ENCODE assay signal across 8 mouse cellular contexts in genomic region chr8:120227891-120228591, GRCm38 (mm10). TPM values are rescaled to one million over a fixed set of nuclear protein-coding genes. Genes with fewer than 3 reads are reported as not detected.
A peak's percentile ranks its signal among the peaks of the same experiment; 100 is the strongest.
DNase-seq lines count a peak whose midpoint lies in the region; ATAC-seq and TF ChIP-seq lines count a peak whose summit lies in the region.

Gene Gse1 (plus strand): TSS chr8:120228456.

- no peaks in the 10 kb centered on the region for H3K36me3 ChIP-seq in hindbrain, embryonic 14.5 days (replicated peaks; ENCODE audit: control insufficient read depth, insufficient read depth)

- H3K9me3 ChIP-seq in hindbrain, embryonic 14.5 days (ENCODE audit: control insufficient read depth, low read length) = no peaks in the 10 kb centered on the region

- no peak for TF ChIP-seq CTCF in gastrocnemius, adult 2 months (IDR thresholded peaks at IDR 0.05)

- under 1% methylated on average over 34 of the region's 52 CpGs for WGBS in hindbrain, embryonic 14.5 days

- intact Hi-C loops in gastrocnemius, adult 2 months (cut with DNase I) = loop anchor here (1.0 to 5.0 kb wide), 2 partner anchors 14 to 41 kb away; no protein-coding TSS in a partner anchor

- DNase-seq in frontal cortex, postnatal 14 days (ENCODE audit: low spot score in 2 of 2) = no peak
- peak; percentile 83 to 86 for DNase-seq in cerebellum, postnatal 14 days
- DNase-seq in gastrocnemius, adult 2 months = peak; percentile 95
- DNase-seq in hindbrain, embryonic 14.5 days (ENCODE audit: low spot score) = peak; percentile 75
- DNase-seq in left cerebral cortex, adult 11 months (ENCODE audit: low spot score) = peak; percentile 70
- peak; percentile 88 for DNase-seq in lung, postnatal 25 days (ENCODE audit: low spot score)
- DNase-seq in right cerebral cortex, postnatal 10 days (ENCODE audit: low spot score in 2 of 2) = peak; percentile 83 to 85

- peak within 1 kb of the TSS; percentile 67 for H3K9ac ChIP-seq in hindbrain, embryonic 14.5 days

- peak; percentile 40 for ATAC-seq in frontal cortex, adult (ENCODE audit: low TSS enrichment)
- peak; percentile 72 for ATAC-seq in hindbrain, embryonic 14.5 days (ENCODE audit: low FRiP score)

- peaks cover 15% of the 10 kb centered on the region for H3K27me3 ChIP-seq in hindbrain, embryonic 14.5 days (ENCODE audit: control insufficient read depth, insufficient read depth, low read length)

- H3K4me1 ChIP-seq in hindbrain, embryonic 14.5 days (replicated peaks; ENCODE audit: control insufficient read depth, insufficient read depth, low read length) = peaks cover 54% of the 10 kb centered on the region

- peak within 1 kb of the TSS; percentile 85 for H3K4me2 ChIP-seq in hindbrain, embryonic 14.5 days (replicated peaks)

- H3K4me3 ChIP-seq in gastrocnemius, adult 2 months = peak within 1 kb of the TSS; percentile 83
- H3K4me3 ChIP-seq in hindbrain, embryonic 14.5 days (replicated peaks; ENCODE audit: low read length) = peak within 1 kb of the TSS; percentile 61

- H3K27ac ChIP-seq in gastrocnemius, adult 2 months = peak within 1 kb of the TSS; percentile 84
- H3K27ac ChIP-seq in hindbrain, embryonic 14.5 days = peak within 1 kb of the TSS; percentile 71

RNA-seq across cellular contexts. Expression of gene Gse1, which starts in this region (rescaled TPM):
- 10 to 100 TPM; 26.5 to 37.3 TPM for total RNA-seq in gastrocnemius, adult 2 months (2021)
- 18.8 and 23.9 TPM in 2 replicates for polyA plus RNA-seq in hindbrain, embryonic 14.5 days (2014; fragmentation: Nextera tagmentation; extraction: Ambion mirVana)

Comparison
In these comparisons a context has a peak if more than half of its experiments do, and no peak if none do; other contexts are left out.
1. DNase-seq: peak in cerebellum, postnatal 14 days (2 of 2), gastrocnemius, adult 2 months (single experiment), hindbrain, embryonic 14.5 days (single experiment), left cerebral cortex, adult 11 months (single experiment), lung, postnatal 25 days (single experiment) and right cerebral cortex, postnatal 10 days (2 of 2); none in frontal cortex, postnatal 14 days (0 of 2).